Mouse (Mus musculus) retina, embryonic 14.5 days (tissue): ENCODE data around the gene Tti1.
"Not testable (repeated sequence)": the region's sequence is repeated elsewhere in the genome, so short reads cannot be mapped to it uniquely, and the experiment has no call there.

ENCODE experiments used
- DNase-seq: peaks from one replicate; pipeline ENCODE4 v3.0.0-alpha.2; 2015; ENCODE audit warnings: low spot score

The Tti1 gene

GRCm38 (mm10) chr2:158028354-158028863 is at the start of gene Tti1, which contains the start of gene Rprd1b:
TSS of gene Tti1 (minus strand) at chr2:158028433.
TSS of gene Rprd1b (plus strand) at chr2:158028497.
- DNase-seq, result peak; percentile 96

- no peak for DNase-seq
Observed at GRCm38 (mm10) chr2:158077981-158078380, 49.7 kb upstream of the Tti1 start.

- no peak for DNase-seq
Observed at GRCm38 (mm10) chr2:158076690-158077089, 48.5 kb upstream of the Tti1 start.

- DNase-seq, result no peak
Observed at GRCm38 (mm10) chr2:158074835-158075234, 46.6 kb upstream of the Tti1 start.

- DNase-seq, result no peak
Observed at GRCm38 (mm10) chr2:158071633-158071995, 43.4 kb upstream of the Tti1 start.

GRCm38 (mm10) chr2:158070885-158071632 is 42.8 kb upstream of the Tti1 start:
- no peak for DNase-seq

- no peak for DNase-seq
Observed at GRCm38 (mm10) chr2:158068444-158068971, 40.3 kb upstream of the Tti1 start.

GRCm38 (mm10) chr2:158067260-158067824 is 39.1 kb upstream of the Tti1 start:
- DNase-seq, result no peak

- no peak for DNase-seq
Observed at GRCm38 (mm10) chr2:158066456-158066855, 38.2 kb upstream of the Tti1 start.

GRCm38 (mm10) chr2:158065064-158065463 is 36.8 kb upstream of the Tti1 start:
- no peak for DNase-seq

- DNase-seq, result peak; percentile 41
Observed at GRCm38 (mm10) chr2:158064571-158065048, 36.4 kb upstream of the Tti1 start.

- DNase-seq, result no peak
Observed at GRCm38 (mm10) chr2:158063036-158063435, 34.8 kb upstream of the Tti1 start.

GRCm38 (mm10) chr2:158059666-158060105 is 31.5 kb upstream of the Tti1 start:
- no peak for DNase-seq

- DNase-seq, result no peak
Observed at GRCm38 (mm10) chr2:158058534-158058933, 30.3 kb upstream of the Tti1 start.

- no peak for DNase-seq
Observed at GRCm38 (mm10) chr2:158057030-158057429, 28.8 kb upstream of the Tti1 start.

GRCm38 (mm10) chr2:158055383-158055782 is 27.1 kb upstream of the Tti1 start:
- DNase-seq, result not testable (repeated sequence)

GRCm38 (mm10) chr2:158054596-158054995 is 26.4 kb upstream of the Tti1 start:
- no peak for DNase-seq

GRCm38 (mm10) chr2:158050116-158050515 is 21.9 kb upstream of the Tti1 start:
- DNase-seq, result no peak

- DNase-seq, result no peak
Observed at GRCm38 (mm10) chr2:158048718-158049117, 20.5 kb upstream of the Tti1 start.

- peak; percentile 83 for DNase-seq
Observed at GRCm38 (mm10) chr2:158047903-158048302, 19.7 kb upstream of the Tti1 start.

- no peak for DNase-seq
Observed at GRCm38 (mm10) chr2:158046186-158046585, 18.0 kb upstream of the Tti1 start.

GRCm38 (mm10) chr2:158043504-158043903 is 15.3 kb upstream of the Tti1 start:
- DNase-seq, result no peak

GRCm38 (mm10) chr2:158040396-158040795 is 12.2 kb upstream of the Tti1 start:
- DNase-seq, result no peak
